Mouse (Mus musculus): Measurements from ENCODE around the gene Wfdc18.

- TF ChIP-seq POLR2A (IDR thresholded peaks at IDR 0.05; ENCODE audit: low read depth, low read length) = no peak; the same call in 1 of the 2 replicates
- no peak for TF ChIP-seq CTCF (conservative IDR thresholded peaks at IDR 0.05 in 1 of 2, IDR thresholded peaks at IDR 0.05 in 1 of 2; ENCODE audit: low read depth in 2 of 2, low read length in 2 of 2)
- TF ChIP-seq SMC3 (IDR thresholded peaks at IDR 0.05; ENCODE audit: low read depth, low read length) = peak; percentile 30; the same call in 1 of the 2 replicates
- TF ChIP-seq HCFC1 (IDR thresholded peaks at IDR 0.05; ENCODE audit: low read depth, low read length) = peak; percentile 53
Measured at GRCm38 (mm10) chr11:83737109-83737558, 28.3 kb downstream of the Wfdc18 start.

Measured in CH12.LX (cell line).